Mouse (Mus musculus) CH12.LX (cell line): ENCODE data around the gene Rae1.

ENCODE experiments used
- CTCF ChIP-seq, 2 experiments: IDR thresholded peaks in 1 of 2; conservative IDR thresholded peaks in 1 of 2; 2 replicates each; pipeline ENCODE4 v1.5.1; 2011 to 2012; ENCODE audit warnings: low read depth in 2 of 2, low read length in 2 of 2, improper control_type of control experiment in 1 of 2, inconsistent platforms in 1 of 2, mild to moderate bottlenecking in 1 of 2, moderate library complexity in 1 of 2
- ELF1 ChIP-seq: IDR thresholded peaks from 2 replicates; pipeline ENCODE4 v1.6.1; 2014; ENCODE audit warnings: low read depth, mild to moderate bottlenecking, inconsistent platforms, low read length, improper control_type of control experiment
- EP300 ChIP-seq: IDR thresholded peaks from 2 replicates; pipeline ENCODE4 v1.6.1; 2011; ENCODE audit warnings: low read length, improper control_type of control experiment
- ETS1 ChIP-seq: conservative IDR thresholded peaks from 2 replicates; pipeline ENCODE4 v1.6.1; 2012; ENCODE audit warnings: low read depth, mild to moderate bottlenecking, inconsistent platforms, low read length, improper control_type of control experiment, moderate library complexity
- GABPA ChIP-seq: IDR thresholded peaks from 2 replicates; pipeline ENCODE4 v1.6.1; 2012; ENCODE audit warnings: low read depth, low read length, improper control_type of control experiment, inconsistent platforms; ENCODE audit not compliant: insufficient replicate concordance
- RCOR1 ChIP-seq: conservative IDR thresholded peaks from 2 replicates; pipeline ENCODE4 v1.6.1; 2012; ENCODE audit warnings: low read depth, mild to moderate bottlenecking, inconsistent platforms, low read length, improper control_type of control experiment
- SMC3 ChIP-seq: IDR thresholded peaks from 2 replicates; pipeline ENCODE4 v1.6.1; 2011; ENCODE audit warnings: low read depth, low read length, improper control_type of control experiment
- ZMIZ1 ChIP-seq: IDR thresholded peaks from 2 replicates; pipeline ENCODE4 v1.6.1; 2012; ENCODE audit warnings: low read depth, mild to moderate bottlenecking, inconsistent platforms, low read length, improper control_type of control experiment

- TF ChIP-seq CTCF (conservative IDR thresholded peaks at IDR 0.05 in 1 of 2, IDR thresholded peaks at IDR 0.05 in 1 of 2; ENCODE audit: low read depth in 2 of 2, low read length in 2 of 2) (no peak), ELF1 (no peak), ZMIZ1 (no peak), RCOR1 (no peak), SMC3 (no peak), ETS1 (no peak), GABPA (no peak), EP300 (no peak)
Observed at GRCm38 (mm10) chr2:173047471-173047870, 47.6 kb downstream of the Rae1 start.
